Comparison of ENCODE assay signal across 15 mouse cellular contexts in genomic region chr17:15419534-15419933, GRCm38 (mm10). TPM values are rescaled to one million over a fixed set of nuclear protein-coding genes. Genes with fewer than 3 reads are reported as not detected.
DNase-seq lines count a peak whose midpoint lies in the region; ATAC-seq and TF ChIP-seq lines count a peak whose summit lies in the region.
"Had no signal": no experiment of that assay in that cellular context is flagged by ENCODE, and none has a peak within 500 bp of the region (broad histone marks: within the 10 kb centered on the region; RNA-seq: fewer than 3 reads in every experiment).

No protein-coding gene starts in this region.

- no peak overlapping the region for H3K27ac ChIP-seq in heart, embryonic 15.5 days
- no peak overlapping the region for H3K27ac ChIP-seq in heart, embryonic 11.5 days (ENCODE audit: low read depth, low read length)
- H3K27ac ChIP-seq in lung, postnatal 0 days (ENCODE audit: low read length) = no peak overlapping the region
- H3K27ac ChIP-seq: embryonic facial prominence, embryonic 15.5 days; midbrain, embryonic 12.5 days; neural tube, embryonic 12.5 days had no signal

- no peaks in the 10 kb centered on the region for H3K27me3 ChIP-seq in heart, embryonic 15.5 days
- no peaks in the 10 kb centered on the region for H3K27me3 ChIP-seq in heart, embryonic 11.5 days (ENCODE audit: control insufficient read depth, insufficient read depth, low read length)
- H3K27me3 ChIP-seq in lung, postnatal 0 days (replicated peaks; ENCODE audit: insufficient read depth, low read length) = no peaks in the 10 kb centered on the region
- H3K27me3 ChIP-seq: embryonic facial prominence, embryonic 15.5 days; midbrain, embryonic 12.5 days; neural tube, embryonic 12.5 days had no signal

- no peak for TF ChIP-seq EP300 in lung, postnatal 0 days (IDR thresholded peaks at IDR 0.05)

- intact Hi-C loops in gastrocnemius, postnatal 14 days (cut with DNase I; ENCODE audit: low total_unique reads) = loop anchor here (5.0 kb wide), 1 partner anchor 58 kb away; no protein-coding TSS in a partner anchor

- WGBS in heart, embryonic 15.5 days = 66% methylated on average over 8 of the region's 8 CpGs
- 68% methylated on average over 8 of the region's 8 CpGs for WGBS in heart, embryonic 11.5 days (ENCODE audit: insufficient replicate concordance)
- WGBS in lung, postnatal 0 days = 83% methylated on average over 8 of the region's 8 CpGs

- H3K9me3 ChIP-seq in heart, embryonic 15.5 days (replicated peaks) = no peaks in the 10 kb centered on the region
- no peaks in the 10 kb centered on the region for H3K9me3 ChIP-seq in heart, embryonic 11.5 days (replicated peaks; ENCODE audit: control insufficient read depth, low read length)
- H3K9me3 ChIP-seq in lung, postnatal 0 days (ENCODE audit: low read length) = no peaks in the 10 kb centered on the region
- H3K9me3 ChIP-seq: embryonic facial prominence, embryonic 15.5 days; midbrain, embryonic 12.5 days; neural tube, embryonic 12.5 days had no signal

- H3K9ac ChIP-seq in heart, embryonic 15.5 days = no peak overlapping the region
- H3K9ac ChIP-seq in heart, embryonic 11.5 days (ENCODE audit: low read depth, low read length) = no peak overlapping the region
- no peak overlapping the region for H3K9ac ChIP-seq in lung, postnatal 0 days (replicated peaks; ENCODE audit: low read depth)
- H3K9ac ChIP-seq: embryonic facial prominence, embryonic 15.5 days; midbrain, embryonic 12.5 days; neural tube, embryonic 12.5 days had no signal

- H3K36me3 ChIP-seq in heart, embryonic 15.5 days = peaks cover 54% of the 10 kb centered on the region
- peaks cover 32% of the 10 kb centered on the region for H3K36me3 ChIP-seq in heart, embryonic 11.5 days (ENCODE audit: control insufficient read depth, insufficient read depth, low read length)
- peaks cover 26% of the 10 kb centered on the region for H3K36me3 ChIP-seq in lung, postnatal 0 days (ENCODE audit: insufficient read depth, low read length)

- peak; percentile 66; the same call in 1 of the 2 replicates for ATAC-seq in heart, embryonic 15.5 days (replicated peaks; ENCODE audit: insufficient number of reproducible peaks, insufficient read depth, low FRiP score, low read depth)
- ATAC-seq in heart, embryonic 11.5 days (replicated peaks; ENCODE audit: insufficient number of reproducible peaks, low FRiP score, low TSS enrichment) = no peak
- ATAC-seq in lung, postnatal 0 days = no peak
- peak; percentile 51 for ATAC-seq in megakaryocyte, adult 5-6 weeks (ENCODE audit: poor library complexity, severe bottlenecking)

- H3K4me1 ChIP-seq in heart, embryonic 15.5 days (replicated peaks) = peaks cover 7% of the 10 kb centered on the region
- no peaks in the 10 kb centered on the region for H3K4me1 ChIP-seq in heart, embryonic 11.5 days (ENCODE audit: control insufficient read depth, insufficient read depth, low read length)
- H3K4me1 ChIP-seq in lung, postnatal 0 days (ENCODE audit: insufficient read depth, low read depth, low read length) = no peaks in the 10 kb centered on the region
- H3K4me1 ChIP-seq: embryonic facial prominence, embryonic 15.5 days; midbrain, embryonic 12.5 days; neural tube, embryonic 12.5 days had no signal

- peak; percentile 35 for TF ChIP-seq CTCF in lung, postnatal 0 days (IDR thresholded peaks at IDR 0.05)

- H3K4me2 ChIP-seq in heart, embryonic 15.5 days = no peak overlapping the region
- no peak overlapping the region for H3K4me2 ChIP-seq in heart, embryonic 11.5 days
- H3K4me2 ChIP-seq in lung, postnatal 0 days (replicated peaks; ENCODE audit: low read depth, low read length) = no peak overlapping the region
- H3K4me2 ChIP-seq: embryonic facial prominence, embryonic 15.5 days; midbrain, embryonic 12.5 days; neural tube, embryonic 12.5 days had no signal

- no peak overlapping the region for H3K4me3 ChIP-seq in heart, embryonic 15.5 days
- H3K4me3 ChIP-seq in heart, embryonic 11.5 days (ENCODE audit: low read depth, low read length) = no peak overlapping the region
- no peak overlapping the region for H3K4me3 ChIP-seq in lung, postnatal 0 days (ENCODE audit: low read depth, low read length)
- H3K4me3 ChIP-seq: embryonic facial prominence, embryonic 15.5 days; midbrain, embryonic 12.5 days; neural tube, embryonic 12.5 days had no signal

- peak; percentile 22 for DNase-seq in embryo, embryonic 10 days (ENCODE audit: low spot score)
- DNase-seq in embryo, embryonic 10.5 days (ENCODE audit: low spot score) = no peak
- no peak for DNase-seq in lung, postnatal 0 days (ENCODE audit: low spot score)
- DNase-seq in lung, postnatal 4 days = no peak
- DNase-seq in gastrocnemius, postnatal 14 days = no peak
- DNase-seq: cerebellum, postnatal 14 days; lung, adult 18-20 months; thymus, postnatal 14 days had no signal

RNA-seq across cellular contexts. Expression of gene Fam120b, which starts 23.5 kb away (rescaled TPM):
- polyA plus RNA-seq in heart, embryonic 15.5 days (2015; fragmentation: Nextera tagmentation; extraction: Ambion mirVana) = 14.7 and 17.8 TPM in 2 replicates
- 16.7 and 19.1 TPM in 2 replicates for polyA plus RNA-seq in heart, embryonic 11.5 days (2014; fragmentation: Nextera tagmentation; extraction: Ambion mirVana)
- polyA plus RNA-seq in lung, postnatal 0 days (2015; fragmentation: Nextera tagmentation; extraction: Ambion mirVana) = 11.2 and 15.2 TPM in 2 replicates
- total RNA-seq in megakaryocyte, adult 5-6 weeks (2015) = 10.8 and 11.8 TPM in 2 replicates
- 13.0 and 16.6 TPM in 2 replicates for total RNA-seq in megakaryocyte, adult 5-6 weeks (2017)
- total RNA-seq in gastrocnemius, postnatal 14 days (2021) = 1 to 10 TPM; 8.6 to 8.8 TPM

RNA-seq across cellular contexts. Expression of gene Dll1, which starts 42.9 kb away (rescaled TPM):
- 4.8 and 5.2 TPM in 2 replicates for polyA plus RNA-seq in heart, embryonic 15.5 days (2015; fragmentation: Nextera tagmentation; extraction: Ambion mirVana)
- 5.4 and 6.3 TPM in 2 replicates for polyA plus RNA-seq in heart, embryonic 11.5 days (2014; fragmentation: Nextera tagmentation; extraction: Ambion mirVana)
- polyA plus RNA-seq in lung, postnatal 0 days (2015; fragmentation: Nextera tagmentation; extraction: Ambion mirVana) = 8.2 and 9.4 TPM in 2 replicates
- not detected in 2 replicates for total RNA-seq in megakaryocyte, adult 5-6 weeks (2015)
- total RNA-seq in megakaryocyte, adult 5-6 weeks (2017) = 0.11 TPM in 1 of 2 replicates, not detected in the other
- total RNA-seq in gastrocnemius, postnatal 14 days (2021) = 1 to 10 TPM; 5.6 to 6.0 TPM
- total RNA-seq: G1E had no signal
- polyA plus RNA-seq: G1E had no signal

Comparison
In these comparisons a context has a peak if more than half of its experiments do, and no peak if none do; other contexts are left out.
1. ATAC-seq: peak in heart, embryonic 15.5 days (single experiment) and megakaryocyte, adult 5-6 weeks (single experiment); none in heart, embryonic 11.5 days (single experiment) and lung, postnatal 0 days (single experiment).